Mouse (Mus musculus) G1E (cell line): ENCODE measurements at regions not wholly inside any gene's neighbourhood (a gene's known extent, or its start where the extent isn't known, plus 50 kb on each side); places are given as distances from the start of the nearest gene placed in this dataset.

ENCODE experiments used
- CTCF ChIP-seq: IDR thresholded peaks from 2 replicates; pipeline ENCODE4 v1.5.1; 2012; ENCODE audit warnings: low read depth, low read length, inconsistent platforms, mixed read lengths
- GATA1 ChIP-seq: IDR thresholded peaks from 2 replicates; pipeline ENCODE4 v1.6.1; 2012; ENCODE audit warnings: borderline replicate concordance, low read length, inconsistent platforms, mixed read lengths
- TAL1 ChIP-seq: conservative IDR thresholded peaks from 2 replicates; pipeline ENCODE4 v1.6.1; 2012; ENCODE audit warnings: low read depth, low read length, inconsistent platforms, mixed read lengths

DNA sequence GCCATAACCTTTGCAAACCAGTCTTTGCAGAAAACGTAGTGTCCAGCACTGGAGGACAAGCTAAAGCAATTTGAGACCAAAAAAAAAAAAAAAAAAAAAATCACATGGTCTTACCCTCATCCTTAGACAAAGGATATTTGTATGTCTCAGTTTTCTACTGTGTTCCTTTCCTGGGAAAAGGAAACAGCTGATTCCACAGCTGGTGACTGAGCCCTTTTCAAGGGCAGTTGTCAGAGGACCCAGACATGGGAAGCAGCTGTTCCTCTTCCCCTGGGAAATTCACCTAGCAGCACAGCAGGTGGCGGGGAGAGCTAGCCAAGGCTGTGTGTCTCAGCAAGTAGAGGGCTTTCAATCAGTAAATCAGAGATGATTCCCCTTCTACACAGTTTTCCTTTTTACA is 113.3 kb upstream of the 1700025G04Rik start:
- TF ChIP-seq CTCF (no peak), TAL1 (no peak), GATA1 (no peak)
